Mouse (Mus musculus) left cerebral cortex, adult 2 months (tissue): Measurements from ENCODE around the gene Mgat2. TPM values are rescaled to one million over a fixed set of nuclear protein-coding genes. Genes with fewer than 3 reads are reported as not detected.

Experiments
- DNase-seq, 2 experiments: peaks; one replicate each; pipeline ENCODE4 v3.0.0; 2021 to 2022; ENCODE audit warnings: low spot score in 2 of 2, mixed read lengths in 1 of 2; ENCODE audit errors: extremely low spot score in 1 of 2
- H3K27ac ChIP-seq: fragments of 200-600 bp; 2 replicates; pipeline ENCODE4 v1.8.1; 2022
- H3K4me3 ChIP-seq: fragments of 200-600 bp; 2 replicates; pipeline ENCODE4 v1.8.1; 2022
- CTCF ChIP-seq: fragments of 200-600 bp; IDR thresholded peaks from 2 replicates; pipeline ENCODE4 v1.8.1; 2022; ENCODE audit warnings: antibody characterized with exemption, mild to moderate bottlenecking, moderate library complexity
- intact Hi-C: fragments of 180-260 bp; cut with DNase I; formaldehyde crosslinking; loops from one replicate; pipeline ENCODE4 v1.15.1; 2025
- long read RNA-seq, 2 experiments: library from polyadenylated mRNA; stranded (forward); transcript quantifications; one replicate each; pipeline ENCODE4 v2.0.0; 2021; ENCODE audit warnings: borderline mapping rate in 2 of 2
- total RNA-seq, 2 experiments: library from RNA; stranded (reverse); gene quantifications; 2 replicates each; pipeline ENCODE4 v1.2.3; 2021

Gene Mgat2
- total RNA-seq = 10 to 100 TPM; 27.0 to 28.9 TPM
- long read RNA-seq, experiment 1, transcript Mgat2-201 (1 exons, 2,614 nt) = major isoform, 102 of 102 reads
- long read RNA-seq, experiment 1, partial matches to known transcripts = 0 of 102 reads
- long read RNA-seq, experiment 1, other reads (novel, unspliced or antisense) = 0 of 102 reads
- long read RNA-seq, experiment 2, transcript Mgat2-201 (1 exons, 2,614 nt) = major isoform, 44 of 44 reads
- long read RNA-seq, experiment 2, partial matches to known transcripts = 0 of 44 reads
- long read RNA-seq, experiment 2, other reads (novel, unspliced or antisense) = 0 of 44 reads

DNA sequence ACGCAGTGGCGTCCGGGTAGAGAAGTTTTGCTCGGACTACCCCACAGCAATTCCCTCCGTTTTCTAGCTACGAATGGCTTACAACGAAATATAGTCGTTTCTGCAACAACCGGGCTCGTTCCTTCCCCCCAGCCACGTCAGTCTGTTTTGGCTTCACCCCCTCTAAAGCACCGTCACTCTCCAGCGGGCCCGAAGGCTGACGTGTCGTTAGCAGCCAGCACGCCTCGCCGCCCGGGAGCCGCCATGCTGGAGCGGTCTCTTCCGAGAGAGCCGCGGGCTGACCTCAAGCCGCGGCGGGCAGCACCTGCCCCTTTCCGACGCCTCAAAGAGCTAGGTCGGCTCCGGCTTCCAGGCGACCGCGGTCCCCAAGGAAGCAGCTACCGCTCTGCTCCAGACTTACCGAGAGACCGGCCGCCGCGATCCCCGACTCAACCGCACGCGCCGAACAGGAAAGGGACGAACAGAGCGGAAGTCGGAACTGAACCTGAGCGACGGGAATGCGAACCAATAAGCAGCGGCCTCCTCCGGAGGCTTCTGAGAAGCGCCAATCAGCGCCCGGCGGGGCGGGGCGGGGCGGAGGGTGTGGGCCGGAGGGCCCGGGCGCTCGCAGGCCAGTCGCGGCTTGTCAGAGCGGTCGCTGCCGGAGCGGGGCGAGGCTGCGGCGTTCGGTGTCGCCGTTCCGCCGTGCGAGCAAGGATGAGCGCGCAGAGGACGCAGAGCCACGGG lies at the start of gene Mgat2, which contains the start of gene Rpl36al:
TSS of gene Mgat2 (plus strand) at position 575 of the 726 bp plus-strand sequence.
TSS of gene Rpl36al (minus strand) at position 501 of the 726 bp plus-strand sequence.
- intact Hi-C loops = no loop called here
- no peak for TF ChIP-seq CTCF

DNA sequence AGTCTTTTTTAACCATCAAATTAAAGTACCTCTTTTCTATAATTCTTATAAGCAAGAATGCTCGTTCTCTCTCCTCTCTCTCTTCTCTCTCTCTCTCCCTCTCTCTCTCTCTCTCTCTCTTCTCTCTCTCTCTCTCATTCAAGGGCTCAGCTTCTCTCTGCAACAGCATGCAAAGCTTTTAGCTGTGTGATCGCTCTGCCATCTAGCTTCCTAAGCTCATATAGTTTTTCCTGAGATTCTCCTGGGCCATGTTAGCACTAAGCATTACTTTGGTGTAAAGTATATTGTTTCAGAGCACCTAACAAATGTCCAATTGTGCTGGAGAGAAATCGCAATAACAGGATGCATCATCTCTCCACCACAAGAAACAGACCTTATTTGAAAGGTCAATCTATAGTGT lies 44.8 kb upstream of the Mgat2 start:
- no peak overlapping the region for H3K27ac ChIP-seq
- H3K4me3 ChIP-seq = no peak overlapping the region
- DNase-seq = no peak
- intact Hi-C loops = no loop called here
- no peak; the same call in 1 of the 2 replicates for TF ChIP-seq CTCF

More for the DNA sequence above, at the start of gene Mgat2, which contains the start of gene Rpl36al:
- peak within 1 kb of the TSS; percentile 65 for H3K4me3 ChIP-seq
- DNase-seq = peak; percentile 99
- H3K27ac ChIP-seq = peak within 1 kb of the TSS; percentile 96

DNA sequence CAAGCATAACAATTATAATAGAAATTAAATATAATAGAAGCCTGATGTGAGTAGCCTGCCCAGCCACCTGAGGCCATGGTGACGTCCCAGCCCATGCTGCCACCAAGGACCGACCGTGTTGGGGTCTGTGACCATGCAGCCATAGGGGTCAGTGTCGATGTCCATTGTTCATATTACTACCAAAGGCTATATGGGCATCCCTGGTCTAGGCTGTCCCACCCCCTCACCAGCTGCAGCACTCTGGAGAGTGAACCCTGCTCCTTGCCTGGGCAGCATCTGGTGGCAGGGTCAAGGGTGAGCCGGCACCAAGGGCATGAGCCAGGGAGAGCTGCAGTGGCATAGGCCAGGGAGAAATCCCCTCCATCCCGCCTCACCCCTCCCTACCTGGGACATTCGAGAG lies 44.1 kb upstream of the Mgat2 start:
- DNase-seq = no peak
- Histone ChIP-seq H3K4me3 (no peak overlapping the region), H3K27ac (no peak overlapping the region)
- intact Hi-C loops = no loop called here
- no peak for TF ChIP-seq CTCF

DNA sequence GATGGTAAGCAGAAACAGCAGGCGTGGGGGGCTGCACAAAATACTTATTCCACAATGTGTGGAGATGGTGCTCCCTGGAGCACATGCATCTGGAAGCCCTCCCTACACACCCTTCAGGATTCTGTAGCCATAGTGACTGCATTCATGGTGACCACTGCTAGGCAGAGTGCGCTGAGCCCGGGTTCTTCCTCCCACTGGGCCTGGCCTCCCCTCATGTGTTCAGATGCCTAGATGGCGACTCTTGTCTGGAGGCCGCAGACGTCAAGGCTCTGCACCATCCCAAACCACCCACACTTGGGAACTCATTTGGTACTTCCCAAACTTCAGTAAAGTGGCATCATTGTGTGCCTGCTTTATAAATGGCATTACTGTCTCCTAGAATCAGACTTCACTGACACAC lies 40.5 kb upstream of the Mgat2 start:
- Histone ChIP-seq H3K27ac (no peak overlapping the region), H3K4me3 (no peak overlapping the region)
- intact Hi-C loops = no loop called here
- TF ChIP-seq CTCF = no peak
- DNase-seq = no peak

- Histone ChIP-seq H3K4me3 (no peak overlapping the region), H3K27ac (no peak overlapping the region)
- TF ChIP-seq CTCF = no peak
- intact Hi-C loops = no loop called here
- no peak for DNase-seq
Observed at GRCm38 (mm10) chr12:69147166-69147735, 36.7 kb upstream of the Mgat2 start.

DNA sequence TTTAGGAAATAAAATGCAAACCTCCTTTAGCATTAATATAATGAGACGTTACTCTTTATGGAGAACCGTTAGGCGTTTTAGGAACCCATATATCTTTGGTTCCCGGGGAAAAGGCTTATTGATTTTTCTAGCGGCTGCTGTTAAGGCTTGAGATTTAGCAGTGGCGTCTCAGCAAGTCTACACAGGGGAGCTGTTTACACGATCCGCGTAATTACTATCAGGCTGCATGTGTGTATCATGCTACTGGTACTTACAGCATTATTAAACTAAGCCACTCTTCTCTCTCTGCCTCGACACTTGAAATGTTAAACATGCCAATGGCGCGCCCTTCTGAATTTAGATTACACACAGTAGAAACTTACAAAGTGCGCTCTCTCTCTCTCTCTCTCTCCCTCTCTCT lies 33.9 kb upstream of the Mgat2 start:
- no peak overlapping the region for H3K4me3 ChIP-seq
- intact Hi-C loops = no loop called here
- H3K27ac ChIP-seq = no peak overlapping the region
- no peak for DNase-seq
- TF ChIP-seq CTCF = no peak

DNA sequence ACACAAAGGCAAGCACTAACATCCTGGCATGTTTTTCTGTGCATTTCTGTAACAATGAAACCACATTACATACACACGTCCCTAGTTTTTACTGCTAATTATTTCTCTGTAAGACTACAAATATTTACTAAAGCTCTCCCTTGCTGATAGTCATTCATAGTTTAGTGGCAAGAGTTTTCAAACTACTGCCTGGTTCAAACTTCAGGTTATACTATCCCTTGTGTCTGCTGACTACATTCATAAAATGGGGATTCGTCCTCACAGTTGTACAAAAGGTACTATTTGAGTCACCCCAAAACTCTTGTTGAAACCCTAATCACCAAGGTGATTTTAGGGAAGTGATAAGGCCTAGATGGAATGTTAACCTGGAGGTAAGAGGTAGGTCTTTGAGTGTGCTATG lies 28.0 kb upstream of the Mgat2 start:
- H3K27ac ChIP-seq = no peak overlapping the region
- no peak for DNase-seq
- no peak overlapping the region for H3K4me3 ChIP-seq
- no peak for TF ChIP-seq CTCF
- intact Hi-C loops = no loop called here

GRCm38 (mm10) chr12:69156436-69156835 lies 27.5 kb upstream of the Mgat2 start:
- intact Hi-C loops = no loop called here
- Histone ChIP-seq H3K4me3 (no peak overlapping the region), H3K27ac (no peak overlapping the region)
- DNase-seq = no peak
- no peak for TF ChIP-seq CTCF

GRCm38 (mm10) chr12:69157107-69157506 lies 26.9 kb upstream of the Mgat2 start:
- Histone ChIP-seq H3K27ac (no peak overlapping the region), H3K4me3 (no peak overlapping the region)
- no peak for TF ChIP-seq CTCF
- DNase-seq = no peak
- intact Hi-C loops = no loop called here

DNA sequence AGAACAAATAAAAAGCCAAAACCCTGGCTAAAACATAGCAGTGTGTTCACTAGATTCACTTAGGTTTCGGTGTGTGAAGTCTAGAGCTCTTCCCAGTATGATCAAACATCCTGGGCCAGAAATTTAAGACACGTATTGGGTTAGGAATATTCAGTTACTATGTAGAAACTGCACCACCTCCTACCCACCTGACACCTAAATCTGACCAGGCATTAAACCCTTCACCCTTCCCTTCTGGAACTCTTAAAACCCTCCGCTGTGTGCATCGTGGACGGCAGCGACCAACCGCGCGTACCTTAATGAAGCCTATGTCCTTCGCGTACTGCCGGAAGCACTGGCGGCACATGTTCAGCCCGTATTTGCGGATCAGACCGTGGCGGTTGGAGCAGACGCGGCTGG lies 25.6 kb upstream of the Mgat2 start:
- DNase-seq = no peak
- intact Hi-C loops = no loop called here
- Histone ChIP-seq H3K27ac (peak overlapping the region; percentile 92), H3K4me3 (peak overlapping the region; percentile 97)
- TF ChIP-seq CTCF = no peak

DNA sequence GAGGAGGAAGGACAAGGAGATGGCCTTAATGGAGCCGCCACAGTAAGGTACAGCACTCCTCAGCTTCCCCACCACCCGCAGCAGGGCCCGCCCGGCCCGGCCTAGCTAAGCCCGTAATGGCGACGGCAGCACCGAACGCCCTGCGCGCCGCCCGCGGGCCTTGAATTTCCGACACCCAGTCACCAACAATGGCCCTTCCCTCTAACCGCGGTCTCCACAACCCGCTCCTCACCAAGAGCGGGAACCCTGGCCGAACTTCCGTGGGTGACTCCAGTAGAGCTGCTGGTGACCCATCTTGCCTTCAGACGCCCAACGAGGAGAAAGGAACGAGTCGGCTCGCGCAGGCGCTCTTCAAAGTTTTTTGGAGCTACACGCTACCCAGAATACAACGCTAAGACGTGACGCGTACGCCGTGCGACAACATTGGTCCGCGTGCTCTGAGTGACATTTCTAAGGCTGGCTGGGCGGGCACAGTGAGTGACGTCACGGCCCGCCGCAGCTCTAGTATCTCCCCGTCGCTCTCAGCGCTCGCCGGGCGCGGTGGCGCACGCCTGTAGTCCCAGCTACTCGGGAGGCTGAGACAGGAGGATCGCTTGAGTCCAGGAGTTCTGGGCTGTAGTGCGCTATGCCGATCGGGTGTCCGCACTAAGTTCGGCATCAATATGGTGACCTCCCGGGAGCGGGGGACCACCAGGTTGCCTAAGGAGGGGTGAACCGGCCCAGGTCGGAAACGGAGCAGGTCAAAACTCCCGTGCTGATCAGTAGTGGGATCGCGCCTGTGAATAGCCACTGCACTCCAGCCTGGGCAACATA lies 25.0 kb upstream of the Mgat2 start, which contains the start of gene Rps29:
TSS of gene Rps29 (minus strand) at position 422 of the 813 bp plus-strand sequence.
- intact Hi-C loops = loop anchor here (1.0 kb wide), 1 partner anchor 38 kb away; the partner anchor contains the start of gene Gm49383
- peak; percentile 97 to 98 for DNase-seq
- H3K27ac ChIP-seq = peak within 1 kb of the TSS; percentile 92
- peak within 1 kb of the TSS; percentile 97 for H3K4me3 ChIP-seq
